Mouse (Mus musculus): ENCODE results near the gene Rab5a. TPM values are rescaled to one million over a fixed set of nuclear protein-coding genes. Genes with fewer than 3 reads are reported as not detected.

The Rab5a gene
- total RNA-seq, 2 experiments from 2014 or later = 95.3 to 114 TPM

- DNase-seq = peak in 1 of 2 experiments; percentile 14
Observed at GRCm38 (mm10) chr17:53542536-53542935, 63.5 kb downstream of the Rab5a start.

GRCm38 (mm10) chr17:53543591-53544324 is 64.7 kb downstream of the Rab5a start:
- peak; percentile 37 to 49 for DNase-seq

- no peak for DNase-seq
Observed at GRCm38 (mm10) chr17:53551306-53552299, 72.6 kb downstream of the Rab5a start.

- DNase-seq = peak; percentile 57 to 61
Observed at GRCm38 (mm10) chr17:53554088-53554487, 75.1 kb downstream of the Rab5a start.

GRCm38 (mm10) chr17:53554813-53555212 is 75.8 kb downstream of the Rab5a start:
- DNase-seq = no peak

Other genes starting within 250 kb of the Rab5a start
- gene Efhb, start 15.9 kb upstream of the Rab5a start, total RNA-seq (2021) = under 1 TPM; 0.36 to 0.43 TPM
- gene Pp2d1, start 60.2 kb downstream of the Rab5a start, total RNA-seq (2021) = not detected
- 10 to 100 TPM; 64.5 to 86.8 TPM for gene Kat2b, start 87.6 kb downstream of the Rab5a start, total RNA-seq (2021)
- gene Sgo1, start 210.1 kb downstream of the Rab5a start, total RNA-seq (2021) = 1 to 10 TPM; 1.2 to 1.4 TPM